Mouse (Mus musculus) yolk sac, embryonic 10.5 days (tissue): ENCODE results near the gene Pdlim4.
"Not testable (repeated sequence)": the region's sequence is repeated elsewhere in the genome, so short reads cannot be mapped to it uniquely, and the experiment has no call there.

Experiments
- DNase-seq: peaks from one replicate; pipeline ENCODE4 v3.0.0-alpha.2; 2017; ENCODE audit warnings: low spot score

The Pdlim4 gene

GRCm38 (mm10) chr11:54012961-54013360 lies 55.9 kb downstream of the Pdlim4 start:
- no peak for DNase-seq

GRCm38 (mm10) chr11:54011255-54011654 lies 57.6 kb downstream of the Pdlim4 start:
- DNase-seq: no peak

GRCm38 (mm10) chr11:54008416-54008920 lies 60.3 kb downstream of the Pdlim4 start:
- no peak for DNase-seq

- no peak for DNase-seq
These were observed 61.1 kb downstream of the Pdlim4 start for GRCm38 (mm10) chr11:54007717-54008116.

GRCm38 (mm10) chr11:54006901-54007300 lies 61.9 kb downstream of the Pdlim4 start:
- DNase-seq: no peak

GRCm38 (mm10) chr11:54006362-54006761 lies 62.5 kb downstream of the Pdlim4 start:
- DNase-seq: not testable (repeated sequence)
